Mouse (Mus musculus) limb, embryonic 14.5 days (tissue): ENCODE measurements at regions not wholly inside any gene's neighbourhood (a gene's known extent, or its start where the extent isn't known, plus 50 kb on each side); places are given as distances from the start of the nearest gene placed in this dataset. TPM values are rescaled to one million over a fixed set of nuclear protein-coding genes. Genes with fewer than 3 reads are reported as not detected.

ENCODE experiments used
- ATAC-seq: fragments of 200-750 bp; cut with Nextera tagmentation; 2 replicates; pipeline ENCODE4 v1.8.0; 2017; ENCODE audit warnings: low read depth, moderate number of reproducible peaks, moderate TSS enrichment; ENCODE audit not compliant: low FRiP score
- DNase-seq: peaks from one replicate; pipeline ENCODE4 v3.0.0-alpha.2; 2015; ENCODE audit warnings: low spot score
- H3K27ac ChIP-seq: fragments of 300-500 bp; sonication (generic); replicated peaks from 2 replicates; pipeline ENCODE4 v1.5.1; 2014; ENCODE audit warnings: low read depth, mild to moderate bottlenecking, low read length, moderate library complexity, mixed read lengths
- H3K27me3 ChIP-seq: fragments of 300-500 bp; sonication (generic); 2 replicates; pipeline ENCODE4 v1.6.1; 2014; ENCODE audit warnings: low read length, mixed read lengths; ENCODE audit not compliant: control insufficient read depth, insufficient read depth
- H3K36me3 ChIP-seq: fragments of 300-500 bp; sonication (generic); 2 replicates; pipeline ENCODE4 v1.6.1; 2014; ENCODE audit warnings: mild to moderate bottlenecking, low read length, moderate library complexity, mixed read lengths; ENCODE audit not compliant: control insufficient read depth, insufficient read depth
- H3K4me1 ChIP-seq: fragments of 300-500 bp; sonication (generic); 2 replicates; pipeline ENCODE4 v1.6.1; 2014; ENCODE audit warnings: antibody characterized with exemption, low read length, mixed read lengths; ENCODE audit not compliant: control insufficient read depth, insufficient read depth
- H3K4me2 ChIP-seq: fragments of 300-500 bp; sonication (generic); replicated peaks from 2 replicates; pipeline ENCODE4 v1.6.1; 2014; ENCODE audit warnings: low read depth, mild to moderate bottlenecking, low read length, moderate library complexity; ENCODE audit not compliant: severe bottlenecking
- H3K4me3 ChIP-seq: fragments of 300-500 bp; sonication (generic); replicated peaks from 2 replicates; pipeline ENCODE4 v1.5.1; 2014; ENCODE audit warnings: low read length
- H3K9ac ChIP-seq: fragments of 300-500 bp; sonication (generic); 2 replicates; pipeline ENCODE4 v1.6.1; 2014; ENCODE audit warnings: mild to moderate bottlenecking, low read depth, low read length, moderate library complexity; ENCODE audit not compliant: severe bottlenecking
- H3K9me3 ChIP-seq: fragments of 300-500 bp; sonication (generic); 2 replicates; pipeline ENCODE4 v1.6.1; 2016; ENCODE audit warnings: low read length; ENCODE audit not compliant: control insufficient read depth
- POLR2A ChIP-seq: fragments of 200-500 bp; IDR thresholded peaks from 2 replicates; pipeline ENCODE4 v1.8.0; 2012; ENCODE audit warnings: inconsistent platforms, mild to moderate bottlenecking, moderate library complexity, borderline replicate concordance; ENCODE audit not compliant: insufficient read depth, insufficient read length; ENCODE audit errors: extremely low read depth
- WGBS: fragments of 180-500 bp; shearing (Covaris S2); extraction: QIAGEN DNeasy Blood & Tissue Kit; methylation state at CpG from one replicate; pipeline ENCODE4 v1.1.7; 2014; 5-methylcytosine and 5-hydroxymethylcytosine counted together
- microRNA counts: library from miRNA; unstranded; fragments of <30 nt; microRNA quantifications from one replicate; lab custom pipeline; 2016
- microRNA-seq: library from miRNA; unstranded; fragments of <30 nt; microRNA quantifications from one replicate; pipeline ENCODE4, GENCODE M21; 2016

GRCm38 (mm10) chr14:78159567-78159966, 70.8 kb upstream of the Fam216b start:
- Histone ChIP-seq H3K4me3 (no peak overlapping the region), H3K4me1 (no peaks in the 10 kb centered on the region), H3K27me3 (no peaks in the 10 kb centered on the region), H3K9ac (no peak overlapping the region), H3K9me3 (no peaks in the 10 kb centered on the region), H3K27ac (no peak overlapping the region), H3K4me2 (no peak overlapping the region), H3K36me3 (no peaks in the 10 kb centered on the region)
- no peak for TF ChIP-seq POLR2A
- WGBS, result 93% methylated on average over 7 of the region's 7 CpGs
- ATAC-seq (no peak), DNase-seq (no peak)

GRCm38 (mm10) chr14:78157660-78158059, 68.9 kb upstream of the Fam216b start:
- Histone ChIP-seq H3K4me2 (no peak overlapping the region), H3K27ac (no peak overlapping the region), H3K4me1 (no peaks in the 10 kb centered on the region), H3K36me3 (no peaks in the 10 kb centered on the region), H3K9ac (no peak overlapping the region), H3K27me3 (no peaks in the 10 kb centered on the region), H3K4me3 (no peak overlapping the region), H3K9me3 (no peaks in the 10 kb centered on the region)
- DNase-seq (no peak), ATAC-seq (no peak)
- TF ChIP-seq POLR2A, result no peak
- WGBS, result 65% methylated on average over 2 of the region's 2 CpGs

GRCm38 (mm10) chr14:78148851-78149250, 60.0 kb upstream of the Fam216b start:
- ATAC-seq (no peak), DNase-seq (no peak)
- no peaks in the 10 kb centered on the region for H3K36me3 ChIP-seq
- no peak overlapping the region for H3K4me2 ChIP-seq
- TF ChIP-seq POLR2A, result no peak
- 86% methylated on average over 1 of the region's 1 CpGs for WGBS
- H3K27me3 ChIP-seq, result no peaks in the 10 kb centered on the region
- no peak overlapping the region for H3K4me3 ChIP-seq
- no peak overlapping the region for H3K9ac ChIP-seq
- no peaks in the 10 kb centered on the region for H3K4me1 ChIP-seq
- 0 out of 2 replicates have a peak, but pooled peaks cover 5% of the 10 kb centered on the region for H3K9me3 ChIP-seq
- H3K27ac ChIP-seq, result no peak overlapping the region

- Histone ChIP-seq H3K4me3 (no peak overlapping the region), H3K9me3 (0 out of 2 replicates have a peak, but pooled peaks cover 5% of the 10 kb centered on the region), H3K4me1 (no peaks in the 10 kb centered on the region), H3K36me3 (no peaks in the 10 kb centered on the region), H3K27me3 (no peaks in the 10 kb centered on the region), H3K27ac (no peak overlapping the region), H3K4me2 (no peak overlapping the region), H3K9ac (no peak overlapping the region)
- ATAC-seq (no peak), DNase-seq (no peak)
- TF ChIP-seq POLR2A, result no peak
- WGBS, result 40% methylated on average over 4 of the region's 4 CpGs
These were observed 54.9 kb upstream of the Fam216b start for GRCm38 (mm10) chr14:78143751-78144150.

MicroRNAs encoded in the stretch of these regions (microRNA counts, 519-probe panel; counts per million panel counts)
- not detected for microRNA mmu-miR-1971 (lab: Ali Mortazavi, UCI)

Small RNAs in the stretch of these regions (microRNA-seq; reads per million reads assigned to microRNA genes)
- not detected for gene Mir1971
